Comparison of ENCODE assay signal across 23 mouse cellular contexts in genomic region chr9:102919486-102919885, GRCm38 (mm10).
A peak's percentile ranks its signal among the peaks of the same experiment; 100 is the strongest.
DNase-seq lines count a peak whose midpoint lies in the region; ATAC-seq lines count a peak whose summit lies in the region.
"Had no signal": no experiment of that assay in that cellular context is flagged by ENCODE, and none has a peak within 500 bp of the region (broad histone marks: within the 10 kb centered on the region; RNA-seq: fewer than 3 reads in every experiment).

No protein-coding gene starts in this region.

- peaks cover 7% of the 10 kb centered on the region for H3K36me3 ChIP-seq in heart, embryonic 12.5 days
- 0 out of 2 replicates have a peak, but pooled peaks cover 6% of the 10 kb centered on the region for H3K36me3 ChIP-seq in heart, embryonic 10.5 days
- no peaks in the 10 kb centered on the region for H3K36me3 ChIP-seq in midbrain, embryonic 11.5 days (ENCODE audit: control insufficient read depth, insufficient read depth, low read length)

- DNase-seq in heart, adult 11 months: peak; percentile 68
- DNase-seq in heart, embryonic 10.5 days (ENCODE audit: low spot score): peak; percentile 70
- DNase-seq in heart, adult 18-20 months: no peak
- DNase-seq in testis, postnatal 10 days (ENCODE audit: low spot score): peak; percentile 28
- DNase-seq in testis, postnatal 14 days (ENCODE audit: low spot score): no peak
- peak; percentile 17 for DNase-seq in ZHBTc4 (ENCODE audit: low read depth, low spot score)
- no peak for DNase-seq in midbrain, embryonic 11.5 days (ENCODE audit: low spot score, missing footprints)
- DNase-seq: adrenal gland, adult 2 months; adrenal gland, adult 8-10 months; adrenal gland, postnatal 10 days; adrenal gland, postnatal 14 days; adrenal gland, postnatal 25 days; adrenal gland, postnatal 36 days; B cell, adult 2 months; cerebellum, adult 11 months; cerebellum, adult 11-12 months; cerebellum, adult 18-20 months had no signal

- H3K9me3 ChIP-seq in heart, embryonic 12.5 days (replicated peaks): no peaks in the 10 kb centered on the region
- H3K9me3 ChIP-seq in heart, embryonic 10.5 days: no peaks in the 10 kb centered on the region
- no peaks in the 10 kb centered on the region for H3K9me3 ChIP-seq in midbrain, embryonic 11.5 days (ENCODE audit: control insufficient read depth, low read length)
- H3K9me3 ChIP-seq: G1E had no signal

- 35% methylated on average over 5 of the region's 5 CpGs for WGBS in heart, embryonic 12.5 days
- 46% methylated on average over 5 of the region's 5 CpGs for WGBS in heart, embryonic 10.5 days
- WGBS in midbrain, embryonic 11.5 days: 82% methylated on average over 5 of the region's 5 CpGs

- peaks cover 27% of the 10 kb centered on the region for H3K4me1 ChIP-seq in heart, embryonic 12.5 days (replicated peaks)
- peaks cover 34% of the 10 kb centered on the region for H3K4me1 ChIP-seq in heart, embryonic 10.5 days
- H3K4me1 ChIP-seq in midbrain, embryonic 11.5 days (ENCODE audit: control insufficient read depth, insufficient read depth, low read length): no peaks in the 10 kb centered on the region

- H3K27me3 ChIP-seq in heart, embryonic 12.5 days (replicated peaks): no peaks in the 10 kb centered on the region
- no peaks in the 10 kb centered on the region for H3K27me3 ChIP-seq in heart, embryonic 10.5 days (ENCODE audit: insufficient read depth, poor library complexity, severe bottlenecking)
- no peaks in the 10 kb centered on the region for H3K27me3 ChIP-seq in midbrain, embryonic 11.5 days (ENCODE audit: control insufficient read depth, insufficient read depth, low read length)
- H3K27me3 ChIP-seq: CH12.LX, Patski had no signal

- no peak overlapping the region for H3K27ac ChIP-seq in heart, embryonic 12.5 days (ENCODE audit: poor library complexity, severe bottlenecking)
- H3K27ac ChIP-seq in heart, embryonic 10.5 days: no peak overlapping the region
- no peak overlapping the region for H3K27ac ChIP-seq in midbrain, embryonic 11.5 days (ENCODE audit: low read depth, low read length)

- no peak overlapping the region for H3K4me3 ChIP-seq in heart, embryonic 12.5 days
- H3K4me3 ChIP-seq in heart, embryonic 10.5 days: no peak overlapping the region
- H3K4me3 ChIP-seq in midbrain, embryonic 11.5 days (ENCODE audit: low read depth, low read length): no peak overlapping the region

- no peak overlapping the region for H3K4me2 ChIP-seq in heart, embryonic 12.5 days
- H3K4me2 ChIP-seq in midbrain, embryonic 11.5 days: no peak overlapping the region

- no peak for ATAC-seq in heart, embryonic 12.5 days (ENCODE audit: insufficient number of reproducible peaks, low FRiP score)
- ATAC-seq in midbrain, embryonic 11.5 days (ENCODE audit: low FRiP score): no peak
- ATAC-seq: activated CD4-positive, CD25-positive, alpha-beta regulatory T cell, adult 4 months; CD4-positive, CD25-positive, alpha-beta regulatory T cell, adult 4 months; Patski had no signal

- H3K9ac ChIP-seq in heart, embryonic 12.5 days: no peak overlapping the region
- no peak overlapping the region for H3K9ac ChIP-seq in midbrain, embryonic 11.5 days (ENCODE audit: low read length)

Comparison
In these comparisons a context has a peak if more than half of its experiments do, and no peak if none do; other contexts are left out.
1. DNase-seq: peak in heart, adult 11 months (single experiment), heart, embryonic 10.5 days (single experiment), testis, postnatal 10 days (single experiment) and ZHBTc4 (single experiment); none in heart, adult 18-20 months (0 of 2), testis, postnatal 14 days (single experiment) and midbrain, embryonic 11.5 days (single experiment).